Comparison of ENCODE assay signal across 27 mouse cellular contexts in the genomic region with DNA sequence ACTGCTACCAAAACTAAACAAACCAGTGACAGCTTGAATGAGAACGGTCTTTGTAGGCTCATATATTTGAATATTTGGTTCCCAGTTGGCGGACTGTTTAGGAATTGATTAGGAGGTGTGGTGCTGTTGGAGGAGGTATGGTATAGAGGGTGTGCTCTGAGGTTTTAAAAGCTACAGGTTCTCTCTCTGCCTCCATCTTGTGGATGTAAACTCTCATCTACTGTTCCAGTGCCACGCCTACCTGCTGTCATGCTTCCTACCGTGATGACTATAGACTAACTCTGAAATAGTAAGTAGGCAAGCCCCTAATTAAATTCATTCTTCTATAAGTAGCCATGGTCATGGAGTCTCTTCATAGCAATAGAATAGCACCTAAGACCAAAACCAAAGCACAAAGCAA.
DNase-seq lines count a peak whose midpoint lies in the region; ATAC-seq and TF ChIP-seq lines count a peak whose summit lies in the region.
"Had no signal": no experiment of that assay in that cellular context is flagged by ENCODE, and none has a peak within 500 bp of the region (broad histone marks: within the 10 kb centered on the region; RNA-seq: fewer than 3 reads in every experiment).

No protein-coding gene starts in this region.

- no peak for TF ChIP-seq EP300 in MEL (IDR thresholded peaks at IDR 0.05; ENCODE audit: low read depth in 1 of 2, low read length in 2 of 2)

- H3K27me3 ChIP-seq in MEL (ENCODE audit: control insufficient read depth in 1 of 2, insufficient read depth in 2 of 2, low read length in 2 of 2): no peaks in the 10 kb centered on the region
- H3K27me3 ChIP-seq: heart, embryonic 15.5 days; liver, embryonic 12.5 days; midbrain, embryonic 15.5 days had no signal

- no peak overlapping the region for H3K27ac ChIP-seq in MEL (ENCODE audit: control insufficient read depth, low read depth, low read length)
- H3K27ac ChIP-seq: heart, embryonic 15.5 days; hindbrain, embryonic 14.5 days; kidney, postnatal 0 days; liver, embryonic 12.5 days; midbrain, embryonic 10.5 days; midbrain, embryonic 15.5 days had no signal

- H3K9ac ChIP-seq in MEL (ENCODE audit: control insufficient read depth, low read depth, low read length, poor library complexity, severe bottlenecking): no peak overlapping the region
- H3K9ac ChIP-seq: heart, embryonic 15.5 days; hindbrain, embryonic 14.5 days; liver, embryonic 12.5 days; liver, postnatal 0 days; midbrain, embryonic 15.5 days had no signal

- H3K9me3 ChIP-seq in MEL (replicated peaks; ENCODE audit: insufficient read depth, low read length): no peaks in the 10 kb centered on the region
- H3K9me3 ChIP-seq: heart, embryonic 15.5 days; liver, embryonic 12.5 days; midbrain, embryonic 10.5 days; midbrain, embryonic 15.5 days had no signal

- no peak for TF ChIP-seq POLR2A in MEL (IDR thresholded peaks at IDR 0.05; ENCODE audit: control insufficient read depth in 1 of 2, insufficient read depth in 1 of 2, low read depth in 1 of 2, low read length in 2 of 2, poor library complexity in 1 of 2)

- ATAC-seq in inflammation-experienced regulatory T-cells, adult 6 months: peak; percentile 17
- ATAC-seq: forebrain, embryonic 16.5 days; liver, embryonic 12.5 days; liver, postnatal 0 days; midbrain, embryonic 15.5 days had no signal

- H3K36me3 ChIP-seq in MEL (ENCODE audit: control insufficient read depth in 1 of 2, insufficient read depth in 2 of 2, low read length in 2 of 2): peaks cover 0 to 4% of the 10 kb centered on the region in 2 experiments; a peak in 2 of 4 replicates
- H3K36me3 ChIP-seq: heart, embryonic 15.5 days; liver, embryonic 12.5 days; midbrain, embryonic 10.5 days; midbrain, embryonic 15.5 days had no signal

- no peak overlapping the region for H3K4me3 ChIP-seq in MEL (ENCODE audit: control insufficient read depth in 1 of 2, insufficient read depth in 1 of 2, low read depth in 2 of 2, low read length in 2 of 2)
- H3K4me3 ChIP-seq: erythroblast, embryonic 14.5 days; heart, embryonic 15.5 days; liver, embryonic 12.5 days; midbrain, embryonic 10.5 days; midbrain, embryonic 15.5 days had no signal

- no peaks in the 10 kb centered on the region for H3K79me2 ChIP-seq in MEL (ENCODE audit: control insufficient read depth, insufficient read depth, low read length, poor library complexity)

- peak; percentile 42 for DNase-seq in thymus, postnatal 14 days
- no peak for DNase-seq in thymus, postnatal 25 days
- no peak for DNase-seq in MEL (ENCODE audit: low read depth, low spot score)
- DNase-seq in urinary bladder, postnatal 4 days (ENCODE audit: low spot score in 2 of 2): no peak
- DNase-seq in c-Kit-positive CD71-positive TER-119-positive erythroid progenitor cells, embryonic 14.5 days (ENCODE audit: low spot score): no peak
- no peak for DNase-seq in heart, adult 9 months (ENCODE audit: low spot score in 2 of 2)
- DNase-seq: adrenal gland, postnatal 25 days; cerebellum, adult 18-20 months; cerebellum, postnatal 10 days; heart, postnatal 36 days; kidney, adult 8-10 months; kidney, postnatal 4 days; layer of hippocampus, postnatal 36 days; left cerebral cortex, postnatal 4 days; liver, postnatal 0 days; lung, postnatal 4 days; right cerebral cortex, postnatal 4 days; thymus, adult 2 months had no signal

- peak; percentile 17 for TF ChIP-seq RAD21 in MEL (IDR thresholded peaks at IDR 0.05; ENCODE audit: low read depth, low read length)

- peak in 1 of 3 experiments; percentile 19; a peak in 2 of 6 replicates for TF ChIP-seq CTCF in MEL (IDR thresholded peaks at IDR 0.05 in 2 of 3, conservative IDR thresholded peaks at IDR 0.05 in 1 of 3; ENCODE audit: control insufficient read depth in 1 of 3, insufficient read depth in 1 of 3, low read depth in 2 of 3, low read length in 3 of 3, poor library complexity in 1 of 3, severe bottlenecking in 1 of 3)

- peaks cover 0 to 4% of the 10 kb centered on the region in 2 experiments; a peak in 3 of 4 replicates for H3K4me1 ChIP-seq in MEL (ENCODE audit: control insufficient read depth in 1 of 2, insufficient read depth in 2 of 2, low read length in 2 of 2)
- H3K4me1 ChIP-seq: heart, embryonic 15.5 days; liver, embryonic 12.5 days; midbrain, embryonic 10.5 days; midbrain, embryonic 15.5 days had no signal

TF ChIP-seq in MEL, 35 proteins besides CTCF, POLR2A, EP300 and RAD21:
- TF ChIP-seq SIN3A (IDR thresholded peaks at IDR 0.05; ENCODE audit: low read length): no peak
- peak; percentile 33; the same call in 1 of the 2 replicates for TF ChIP-seq SMC3 (IDR thresholded peaks at IDR 0.05; ENCODE audit: low read depth, low read length)
